Mouse (Mus musculus): ENCODE measurements around the gene Cideb. TPM values are rescaled to one million over a fixed set of nuclear protein-coding genes. Genes with fewer than 3 reads are reported as not detected.
A peak's percentile ranks its signal among the peaks of the same experiment; 100 is the strongest.

Cideb gene
- polyA plus RNA-seq, 1 experiment from 2014 or later: 0.24 TPM

DNA sequence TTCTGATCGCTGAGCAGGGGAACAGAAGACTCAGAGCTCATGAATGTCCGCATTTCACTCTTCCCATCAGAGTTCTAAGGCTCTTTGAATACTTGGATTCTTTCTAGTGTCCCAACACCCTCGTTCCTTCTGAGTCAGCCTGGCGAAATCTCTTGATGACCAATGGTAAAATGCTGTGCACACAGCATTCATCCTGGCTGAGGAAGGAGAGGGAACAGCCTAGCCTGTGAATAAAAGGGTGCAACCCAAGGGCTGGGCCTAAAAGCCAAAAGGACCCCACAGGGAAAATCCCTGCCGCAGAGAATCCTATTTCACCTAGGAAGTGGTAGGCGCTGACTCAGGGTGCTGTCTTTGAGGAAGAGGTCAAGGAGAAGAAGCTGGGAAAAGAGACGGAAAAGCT is 28.1 kb downstream of the Cideb start:
- H3K27me3 ChIP-seq (ENCODE audit: low read depth, poor library complexity, severe bottlenecking): peaks cover 10% of the 10 kb centered on the region
- 83% methylated on average over 7 of the region's 7 CpGs for WGBS
- H3K4me1 ChIP-seq: no peaks in the 10 kb centered on the region
- no peaks in the 10 kb centered on the region for H3K36me3 ChIP-seq
- no peak overlapping the region for H3K27ac ChIP-seq
- no peak overlapping the region for H3K4me3 ChIP-seq
- DNase-seq (ENCODE audit: low spot score): no peak
- no peaks in the 10 kb centered on the region for H3K9me3 ChIP-seq (replicated peaks)

DNA sequence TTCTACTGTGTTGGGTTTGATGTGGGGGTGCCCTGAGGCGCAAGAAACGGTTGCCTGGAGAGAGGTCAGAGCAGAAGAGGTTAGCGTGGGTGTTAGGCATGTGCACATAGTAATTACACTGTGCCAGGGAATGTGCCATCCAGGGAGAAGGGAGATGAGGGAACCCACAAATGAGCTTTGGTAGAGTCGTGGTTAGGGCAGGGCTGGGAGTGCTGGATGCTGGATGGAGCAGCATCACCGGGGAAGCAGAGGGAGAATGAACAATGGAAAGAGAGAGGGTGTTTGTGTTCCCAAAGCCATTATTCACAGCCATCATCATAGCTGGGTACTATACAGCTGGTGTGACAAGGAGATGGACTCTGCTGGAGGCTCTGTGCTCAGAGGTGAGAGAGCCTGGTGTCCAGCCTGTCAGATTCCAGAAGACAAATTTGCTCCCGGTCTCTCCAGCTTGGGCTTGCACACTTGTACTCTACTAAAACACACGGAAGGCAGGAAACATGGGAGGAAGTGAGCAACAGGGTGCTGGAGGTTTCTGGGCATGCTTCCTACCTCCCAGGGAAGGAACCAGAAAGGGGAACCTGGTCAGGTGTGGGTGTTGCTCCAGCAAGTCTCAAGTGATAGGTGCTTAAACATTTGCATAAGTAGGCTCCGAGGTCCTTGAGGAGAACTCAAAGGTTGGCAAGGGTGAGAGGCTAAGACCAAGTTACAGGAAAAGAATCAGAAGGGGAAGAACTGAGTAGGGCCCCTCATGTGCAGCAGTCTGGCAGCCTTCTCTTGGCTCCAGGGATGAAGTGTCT is 30.2 kb downstream of the Cideb start:
- 78% methylated on average over 8 of the region's 8 CpGs for WGBS
- no peak for DNase-seq (ENCODE audit: low spot score)

DNA sequence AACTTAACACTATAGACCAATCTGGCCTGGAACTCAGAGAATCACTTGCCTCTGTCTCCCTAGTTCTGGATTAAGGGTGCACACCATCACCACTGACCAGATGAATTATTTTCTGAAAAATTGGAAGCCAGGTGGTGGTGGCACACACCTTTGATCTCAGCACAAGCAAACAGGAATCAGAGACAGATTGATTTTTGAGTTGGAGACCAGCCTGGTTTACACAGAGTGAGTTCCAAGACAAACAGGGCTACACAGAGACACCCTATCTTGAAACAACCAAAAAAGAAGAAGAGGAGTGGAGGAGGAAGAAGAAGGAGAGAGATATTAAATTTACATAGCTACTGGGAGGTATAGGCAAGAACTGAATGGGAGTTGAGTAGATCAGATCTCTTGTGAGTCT is 32.0 kb downstream of the Cideb start:
- no peak overlapping the region for H3K4me3 ChIP-seq
- H3K9me3 ChIP-seq (replicated peaks): no peaks in the 10 kb centered on the region
- no peak for DNase-seq (ENCODE audit: low spot score)
- H3K27me3 ChIP-seq (ENCODE audit: low read depth, poor library complexity, severe bottlenecking): peaks cover 9% of the 10 kb centered on the region
- H3K36me3 ChIP-seq: no peaks in the 10 kb centered on the region
- H3K4me1 ChIP-seq: peaks cover 9% of the 10 kb centered on the region
- H3K27ac ChIP-seq: no peak overlapping the region

More for the DNA sequence above, 30.2 kb downstream of the Cideb start:
- no peaks in the 10 kb centered on the region for H3K4me1 ChIP-seq
- H3K9me3 ChIP-seq (replicated peaks): no peaks in the 10 kb centered on the region
- no peak overlapping the region for H3K27ac ChIP-seq
- H3K4me3 ChIP-seq: no peak overlapping the region
- H3K36me3 ChIP-seq: no peaks in the 10 kb centered on the region
- H3K27me3 ChIP-seq (ENCODE audit: low read depth, poor library complexity, severe bottlenecking): peaks cover 10% of the 10 kb centered on the region

DNA sequence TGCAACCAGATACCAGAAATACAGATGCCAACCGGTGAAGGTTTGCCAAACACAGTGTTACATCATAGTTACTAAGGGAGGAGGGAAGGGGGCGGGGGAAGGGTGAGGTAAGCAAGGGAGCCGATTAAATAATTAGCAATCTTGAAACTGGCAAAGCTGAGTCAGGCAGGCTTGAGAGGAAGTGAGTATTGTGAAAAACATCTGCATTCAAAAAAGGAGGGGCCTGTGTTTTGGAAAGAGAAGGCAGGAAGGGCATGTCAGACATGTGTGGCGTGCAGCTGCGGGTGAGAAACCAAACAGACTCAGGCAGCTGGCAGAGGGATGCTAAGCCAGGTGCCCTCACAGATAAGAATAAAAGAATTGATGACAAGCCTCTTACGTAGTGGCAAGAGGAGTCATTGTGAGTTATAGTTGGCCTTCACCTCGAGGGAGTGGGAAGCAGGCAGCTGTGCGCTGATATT is 33.8 kb downstream of the Cideb start:
- H3K27me3 ChIP-seq (ENCODE audit: low read depth, poor library complexity, severe bottlenecking): no peaks in the 10 kb centered on the region; the same call in 1 of the 2 replicates
- 70% methylated on average over 8 of the region's 8 CpGs for WGBS
- no peak overlapping the region for H3K27ac ChIP-seq
- H3K36me3 ChIP-seq: 0 out of 2 replicates have a peak, but pooled peaks cover 6% of the 10 kb centered on the region
- no peaks in the 10 kb centered on the region for H3K9me3 ChIP-seq (replicated peaks)
- no peak for DNase-seq (ENCODE audit: low spot score)
- peaks cover 13% of the 10 kb centered on the region for H3K4me1 ChIP-seq
- H3K4me3 ChIP-seq: no peak overlapping the region

DNA sequence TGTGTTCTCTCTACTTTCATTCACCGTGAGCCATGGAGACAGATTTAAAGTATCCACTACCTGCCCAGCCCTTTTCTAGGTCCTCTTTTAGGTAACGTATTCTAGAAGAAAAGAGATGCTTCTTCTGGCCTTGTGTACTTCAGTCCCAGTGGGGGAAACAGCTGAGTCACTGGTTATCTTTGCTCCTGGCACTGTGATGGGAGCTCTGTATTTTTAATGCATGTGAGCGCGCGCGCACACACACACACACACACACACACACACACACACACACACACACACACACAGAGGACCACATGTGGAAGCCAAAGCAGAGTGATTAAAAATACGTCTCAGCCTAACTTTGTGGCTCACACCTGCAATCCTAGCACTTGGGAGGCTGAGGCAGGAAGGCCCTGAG is 34.8 kb downstream of the Cideb start:
- no peak for DNase-seq (ENCODE audit: low spot score)
- WGBS: 94% methylated on average over 7 of the region's 7 CpGs

DNA sequence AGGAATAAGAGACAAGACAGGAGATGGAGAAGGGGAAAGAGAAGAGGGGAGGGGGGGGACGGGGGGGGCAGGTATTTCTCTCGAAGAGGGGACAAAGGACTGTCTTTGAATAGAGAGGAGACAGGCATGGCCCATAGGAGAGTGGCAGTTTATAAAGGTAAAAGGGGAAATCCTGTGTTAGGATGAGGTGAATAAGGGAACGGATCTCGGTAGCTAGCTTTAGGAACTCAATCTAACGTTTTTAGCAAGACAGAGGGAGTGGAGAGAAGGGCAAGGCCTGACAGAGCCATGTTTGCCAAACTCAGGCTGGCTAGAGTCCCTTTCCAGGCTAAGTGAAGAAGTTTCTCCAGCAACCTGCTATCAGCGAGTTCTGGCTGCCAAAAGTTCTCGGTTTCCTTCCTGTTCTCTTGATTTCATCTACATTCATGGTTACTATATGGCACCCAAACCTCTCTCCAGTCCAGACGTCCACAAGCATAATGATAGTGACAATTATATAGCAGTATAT is 35.8 kb downstream of the Cideb start:
- WGBS: 54% methylated on average over 8 of the region's 8 CpGs
- Histone ChIP-seq H3K4me1 (peaks cover 13% of the 10 kb centered on the region), H3K9me3 (replicated peaks) (no peaks in the 10 kb centered on the region), H3K27me3 (ENCODE audit: low read depth, poor library complexity, severe bottlenecking) (no peaks in the 10 kb centered on the region; the same call in 1 of the 2 replicates), H3K27ac (peak overlapping the region; percentile 89), H3K36me3 (peaks cover 23% of the 10 kb centered on the region), H3K4me3 (peak overlapping the region; percentile 78)
- no peak for DNase-seq (ENCODE audit: low spot score)

More for the DNA sequence above, 34.8 kb downstream of the Cideb start:
- Histone ChIP-seq H3K27ac (no peak overlapping the region), H3K9me3 (replicated peaks) (no peaks in the 10 kb centered on the region), H3K36me3 (peaks cover 15% of the 10 kb centered on the region), H3K4me3 (no peak overlapping the region), H3K27me3 (ENCODE audit: low read depth, poor library complexity, severe bottlenecking) (no peaks in the 10 kb centered on the region; the same call in 1 of the 2 replicates), H3K4me1 (peaks cover 13% of the 10 kb centered on the region)

DNA sequence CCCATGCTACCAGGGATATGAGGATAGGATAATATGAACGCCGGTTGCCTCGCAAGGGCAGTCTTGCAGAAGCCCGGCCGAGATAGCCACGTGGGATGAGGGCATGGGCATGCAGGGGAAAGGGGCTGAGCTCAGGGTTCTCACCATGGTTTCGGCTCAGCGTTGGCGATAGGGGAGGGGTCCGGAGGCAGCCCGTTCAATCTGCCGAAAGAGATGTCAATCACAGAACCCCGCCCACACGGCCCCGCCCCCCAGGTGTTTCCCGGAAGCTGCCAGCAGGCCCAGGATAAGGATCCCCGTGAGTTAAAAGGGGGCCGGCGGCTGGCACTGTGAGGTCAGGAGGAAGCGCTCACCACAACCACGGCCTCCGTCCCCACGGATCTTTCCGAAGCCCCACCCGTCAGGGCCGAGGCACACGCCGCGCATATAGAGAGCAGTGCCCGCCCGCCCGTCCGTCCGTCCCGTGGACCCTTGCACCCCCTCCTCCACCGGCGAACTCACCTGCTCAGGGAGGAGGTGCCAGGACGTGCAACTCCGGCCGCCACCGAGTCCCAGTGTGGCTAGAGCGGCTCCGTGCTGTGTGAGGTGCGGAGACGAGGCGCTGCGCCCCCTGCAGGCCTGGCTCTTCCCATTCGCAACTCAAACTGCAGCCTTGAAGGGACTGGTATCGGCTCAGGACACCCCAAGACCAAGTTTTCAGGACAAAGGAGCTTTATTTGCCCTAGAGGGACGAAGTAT is 36.4 kb downstream of the Cideb start, which contains the start of gene Rabggta:
Rabggta (minus strand) TSS at position 564 of the 738 bp plus-strand sequence.
- WGBS: under 1% methylated on average over 50 of the region's 50 CpGs
- Histone ChIP-seq H3K27ac (peak within 1 kb of the TSS; percentile 89), H3K9me3 (replicated peaks) (no peaks in the 10 kb centered on the region), H3K36me3 (peaks cover 29% of the 10 kb centered on the region), H3K27me3 (ENCODE audit: low read depth, poor library complexity, severe bottlenecking) (no peaks in the 10 kb centered on the region), H3K4me1 (peaks cover 16% of the 10 kb centered on the region), H3K4me3 (peak within 1 kb of the TSS; percentile 78)
- peak; percentile 98 for DNase-seq (ENCODE audit: low spot score)

DNA sequence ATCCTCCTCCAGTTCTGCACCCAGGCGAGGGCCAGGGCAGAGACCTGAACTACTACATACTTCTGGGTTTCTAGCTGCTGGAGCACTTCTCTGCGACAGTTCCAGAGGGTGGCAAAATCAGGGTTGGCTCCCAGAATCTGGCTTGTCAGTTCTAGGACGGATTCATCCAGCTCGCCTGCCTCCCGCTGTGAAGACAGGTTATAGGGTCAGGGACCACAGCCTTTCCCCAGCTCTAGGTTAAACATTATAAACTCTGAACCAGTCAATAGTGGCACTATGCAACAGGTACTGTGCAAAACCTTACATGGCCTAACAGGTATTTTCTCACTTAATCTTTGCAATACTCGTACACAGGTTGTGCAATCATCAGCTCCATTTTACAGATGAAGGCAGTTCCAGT is 37.2 kb downstream of the Cideb start:
- peaks cover 18% of the 10 kb centered on the region for H3K4me1 ChIP-seq
- no peaks in the 10 kb centered on the region for H3K27me3 ChIP-seq (ENCODE audit: low read depth, poor library complexity, severe bottlenecking)
- peaks cover 35% of the 10 kb centered on the region for H3K36me3 ChIP-seq
- 81% methylated on average over 6 of the region's 6 CpGs for WGBS
- DNase-seq (ENCODE audit: low spot score): no peak
- no peak overlapping the region for H3K27ac ChIP-seq
- H3K9me3 ChIP-seq (replicated peaks): no peaks in the 10 kb centered on the region
- H3K4me3 ChIP-seq: peak overlapping the region; percentile 78

DNA sequence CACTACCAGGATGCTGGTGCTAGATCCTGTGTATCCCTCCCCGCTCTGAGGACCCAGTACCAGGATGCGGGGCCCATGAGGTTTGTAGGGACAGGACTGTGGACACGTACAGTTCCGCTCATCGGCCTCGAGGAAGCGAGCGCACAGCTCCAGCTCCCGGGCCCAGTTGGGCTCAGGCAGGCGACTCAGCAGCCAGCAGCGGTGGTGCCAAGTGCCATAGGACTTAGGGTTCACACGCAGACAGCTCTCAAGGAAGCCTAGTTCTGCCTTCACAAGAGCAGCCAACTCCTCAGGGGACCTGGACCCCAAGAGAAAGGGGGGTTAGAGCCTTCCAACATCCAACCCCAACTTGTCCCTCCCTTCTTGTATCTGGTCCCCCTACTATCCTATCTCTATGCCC is 37.6 kb downstream of the Cideb start:
- H3K27me3 ChIP-seq (ENCODE audit: low read depth, poor library complexity, severe bottlenecking): no peaks in the 10 kb centered on the region
- 95% methylated on average over 12 of the region's 12 CpGs for WGBS
- peaks cover 18% of the 10 kb centered on the region for H3K4me1 ChIP-seq
- H3K27ac ChIP-seq: no peak overlapping the region
- H3K9me3 ChIP-seq (replicated peaks): no peaks in the 10 kb centered on the region
- DNase-seq (ENCODE audit: low spot score): no peak
- H3K36me3 ChIP-seq: peaks cover 37% of the 10 kb centered on the region
- H3K4me3 ChIP-seq: no peak overlapping the region

DNA sequence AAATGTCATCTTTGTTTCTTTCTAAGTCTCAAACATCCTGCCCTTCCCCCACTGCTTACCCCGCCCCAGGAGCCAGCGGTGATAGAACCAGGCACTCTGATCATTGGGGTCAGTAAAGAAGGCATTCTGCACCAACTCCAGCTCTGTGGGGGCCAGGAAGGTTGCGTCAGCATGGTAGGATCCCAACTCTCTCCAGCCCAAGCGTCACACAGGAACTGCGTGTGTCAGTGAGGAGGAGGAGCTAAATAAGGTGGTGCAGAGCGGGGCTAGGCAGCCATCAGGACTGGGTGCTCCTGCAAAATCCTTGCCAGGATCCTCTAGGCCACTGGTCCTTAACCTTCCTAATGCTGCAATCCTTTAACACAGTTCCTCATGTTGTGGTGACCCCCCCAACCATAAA is 38.5 kb downstream of the Cideb start:
- Histone ChIP-seq H3K27ac (no peak overlapping the region), H3K4me1 (peaks cover 18% of the 10 kb centered on the region), H3K4me3 (no peak overlapping the region), H3K36me3 (peaks cover 37% of the 10 kb centered on the region), H3K9me3 (replicated peaks) (no peaks in the 10 kb centered on the region), H3K27me3 (ENCODE audit: low read depth, poor library complexity, severe bottlenecking) (no peaks in the 10 kb centered on the region)
- 91% methylated on average over 6 of the region's 6 CpGs for WGBS
- DNase-seq (ENCODE audit: low spot score): no peak

DNA sequence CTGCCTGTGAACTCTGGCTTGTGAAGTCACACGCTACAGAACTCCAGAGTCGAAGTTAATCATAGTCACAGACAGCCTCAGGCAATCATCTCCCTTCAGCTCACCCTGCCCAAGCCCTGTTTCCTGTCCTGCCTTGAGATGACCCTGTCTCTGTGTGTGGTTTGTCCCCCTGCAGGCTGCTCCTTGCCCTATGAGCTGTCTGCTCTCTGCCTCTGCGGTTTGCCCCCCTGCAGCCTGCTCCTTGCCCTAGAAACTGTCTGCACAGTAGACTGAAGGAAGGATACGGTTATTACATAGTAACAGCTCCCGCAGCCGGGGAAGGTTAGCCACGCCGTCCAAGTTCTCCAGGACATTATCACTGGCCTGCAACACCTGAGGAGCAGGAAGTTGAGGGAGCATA is 41.4 kb downstream of the Cideb start:
- WGBS: 75% methylated on average over 8 of the region's 8 CpGs

DNA sequence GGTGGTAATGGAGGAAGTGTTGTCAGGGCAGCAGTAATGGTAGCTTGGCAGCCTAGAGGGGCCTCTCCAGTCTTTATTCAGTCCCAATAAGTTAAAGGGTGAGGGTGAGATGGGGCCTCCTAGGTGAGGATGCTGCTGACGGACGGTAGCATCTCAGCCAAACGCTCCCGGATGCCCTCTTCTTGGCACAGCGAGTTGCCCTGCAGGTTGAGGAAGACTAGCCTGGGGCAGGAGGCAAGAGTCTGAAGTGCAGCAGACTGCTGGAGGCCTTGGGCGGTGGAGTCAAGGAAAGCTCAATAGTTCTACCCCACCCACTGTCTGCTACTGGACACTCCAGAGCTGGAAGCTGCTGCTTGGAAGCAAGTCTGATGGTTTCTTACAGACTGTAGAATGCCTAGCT is 42.0 kb downstream of the Cideb start:
- Histone ChIP-seq H3K27ac (no peak overlapping the region), H3K27me3 (ENCODE audit: low read depth, poor library complexity, severe bottlenecking) (peaks cover 30% of the 10 kb centered on the region), H3K4me3 (no peak overlapping the region), H3K9me3 (replicated peaks) (no peaks in the 10 kb centered on the region), H3K4me1 (peaks cover 24% of the 10 kb centered on the region), H3K36me3 (peaks cover 37% of the 10 kb centered on the region)
- DNase-seq (ENCODE audit: low spot score): no peak
- 96% methylated on average over 6 of the region's 6 CpGs for WGBS

More for the DNA sequence above, 41.4 kb downstream of the Cideb start:
- no peak for DNase-seq (ENCODE audit: low spot score)
- no peak overlapping the region for H3K4me3 ChIP-seq
- peaks cover 24% of the 10 kb centered on the region for H3K27me3 ChIP-seq (ENCODE audit: low read depth, poor library complexity, severe bottlenecking)
- H3K36me3 ChIP-seq: peaks cover 37% of the 10 kb centered on the region
- H3K27ac ChIP-seq: no peak overlapping the region
- H3K9me3 ChIP-seq (replicated peaks): no peaks in the 10 kb centered on the region
- H3K4me1 ChIP-seq: peaks cover 28% of the 10 kb centered on the region

DNA sequence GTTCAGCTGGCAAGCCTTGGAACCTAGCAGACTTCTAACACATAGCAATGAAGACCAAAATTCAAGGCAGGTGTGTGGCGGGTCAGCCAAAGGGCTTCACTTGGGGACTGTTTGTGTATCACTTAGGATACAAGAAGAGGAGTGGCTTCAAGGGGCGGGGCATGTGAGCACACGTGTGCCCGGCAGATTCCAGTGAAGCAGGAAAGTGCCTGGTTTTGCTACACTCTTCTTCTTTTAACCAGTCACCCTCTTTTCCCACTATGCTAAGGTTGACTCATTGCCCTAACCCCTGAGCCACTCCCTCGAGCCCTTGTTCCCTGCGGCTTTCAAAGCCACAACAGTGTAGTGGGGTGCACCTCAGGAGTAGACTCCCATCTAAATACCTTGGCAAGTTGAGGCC is 43.4 kb downstream of the Cideb start:
- peaks cover 20% of the 10 kb centered on the region for H3K4me1 ChIP-seq
- H3K36me3 ChIP-seq: peaks cover 33% of the 10 kb centered on the region
- no peaks in the 10 kb centered on the region for H3K9me3 ChIP-seq (replicated peaks)
- 33% methylated on average over 6 of the region's 6 CpGs for WGBS
- DNase-seq (ENCODE audit: low spot score): no peak
- no peak overlapping the region for H3K27ac ChIP-seq
- H3K27me3 ChIP-seq (ENCODE audit: low read depth, poor library complexity, severe bottlenecking): peaks cover 36% of the 10 kb centered on the region
- no peak overlapping the region for H3K4me3 ChIP-seq

Data from limb, embryonic 10.5 days (tissue).